Mouse (Mus musculus): ENCODE data around the gene Acsl5.

DNA sequence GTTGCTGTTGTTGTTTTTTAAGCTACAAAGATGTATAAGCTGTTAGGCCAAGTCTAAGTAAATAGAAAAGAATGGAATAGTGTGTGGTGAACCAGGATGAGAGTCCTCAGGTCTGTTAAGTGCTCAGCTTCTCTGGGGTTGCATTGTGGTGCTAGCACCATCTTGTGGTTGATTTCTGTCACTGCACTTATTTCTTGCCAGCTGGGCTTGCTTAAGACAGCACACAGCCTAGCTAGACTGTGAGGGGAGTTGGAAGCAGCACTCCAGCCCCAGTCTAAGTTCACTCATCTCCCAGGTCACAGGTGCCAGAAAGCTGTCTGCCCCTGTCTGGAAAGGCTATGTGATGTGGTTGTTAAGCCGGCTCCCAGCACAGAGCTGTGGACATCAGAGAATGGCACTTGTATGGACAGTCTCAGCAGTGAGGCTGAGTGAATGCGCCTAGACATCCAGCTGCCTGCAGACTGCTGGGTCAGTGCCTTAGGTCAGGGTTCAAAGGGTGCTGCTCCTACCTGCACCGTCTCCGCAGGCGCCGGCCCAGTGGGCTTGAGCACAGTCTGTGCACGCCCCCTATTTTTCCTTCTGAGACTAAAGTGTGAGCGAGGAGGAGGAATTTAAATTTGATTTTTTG, 81.0 kb downstream of the Acsl5 start:
- TF ChIP-seq CTCF (IDR thresholded peaks at IDR 0.05), result peak; percentile 97
- no peak for TF ChIP-seq EP300 (IDR thresholded peaks at IDR 0.05)
